Mouse (Mus musculus) lung, embryonic 14.5 days (tissue): Measurements from ENCODE around the gene Qrich2. TPM values are rescaled to one million over a fixed set of nuclear protein-coding genes. Genes with fewer than 3 reads are reported as not detected.

Experiments
- ATAC-seq: fragments of 200-750 bp; cut with Nextera tagmentation; 2 replicates; pipeline ENCODE4 v1.8.0; 2017; ENCODE audit warnings: mild to moderate bottlenecking, moderate TSS enrichment, moderate library complexity; ENCODE audit not compliant: insufficient read depth
- DNase-seq: peaks from one replicate; pipeline ENCODE4 v3.0.0-alpha.2; 2015
- H3K27ac ChIP-seq: fragments of 300-500 bp; sonication (generic); 2 replicates; pipeline ENCODE4 v1.5.1; 2014; ENCODE audit warnings: low read depth, mild to moderate bottlenecking, moderate library complexity
- H3K27me3 ChIP-seq: fragments of 300-500 bp; sonication (generic); 2 replicates; pipeline ENCODE4 v1.6.1; 2014; ENCODE audit warnings: low read length, control low read depth; ENCODE audit not compliant: insufficient read depth
- H3K36me3 ChIP-seq: fragments of 300-500 bp; sonication (generic); 2 replicates; pipeline ENCODE4 v1.6.1; 2014; ENCODE audit warnings: control low read depth; ENCODE audit not compliant: insufficient read depth
- H3K4me1 ChIP-seq: fragments of 300-500 bp; sonication (generic); 2 replicates; pipeline ENCODE4 v1.6.1; 2014; ENCODE audit warnings: antibody characterized with exemption, control low read depth; ENCODE audit not compliant: insufficient read depth
- H3K4me2 ChIP-seq: fragments of 300-500 bp; sonication (generic); 2 replicates; pipeline ENCODE4 v1.6.1; 2014; ENCODE audit warnings: mild to moderate bottlenecking
- H3K4me3 ChIP-seq: fragments of 300-500 bp; sonication (generic); 2 replicates; pipeline ENCODE4 v1.5.1; 2014; ENCODE audit warnings: low read depth, low read length
- H3K9ac ChIP-seq: fragments of 300-500 bp; sonication (generic); 2 replicates; pipeline ENCODE4 v1.6.1; 2014
- H3K9me3 ChIP-seq: fragments of 300-500 bp; sonication (generic); 2 replicates; pipeline ENCODE4 v1.6.1; 2016; ENCODE audit warnings: low read depth, low read length, control low read depth
- CTCF ChIP-seq: IDR thresholded peaks from 2 replicates; pipeline ENCODE4 v1.5.1; 2016; ENCODE audit warnings: antibody characterized with exemption, low read depth
- WGBS: fragments of 180-500 bp; shearing (Covaris S2); extraction: QIAGEN DNeasy Blood & Tissue Kit; methylation state at CpG from one replicate; pipeline ENCODE4 v1.1.7; 2014; 5-methylcytosine and 5-hydroxymethylcytosine counted together
- polyA plus RNA-seq: library from polyadenylated mRNA; unstranded; fragments of >200 nt; fragmentation: Nextera tagmentation; extraction: Ambion mirVana; gene quantifications from 2 replicates; pipeline ENCODE4 v1.2.1, GENCODE M21; 2014

Qrich2 gene
- 0.45 TPM in 1 of 2 replicates, not detected in the other for polyA plus RNA-seq

DNA sequence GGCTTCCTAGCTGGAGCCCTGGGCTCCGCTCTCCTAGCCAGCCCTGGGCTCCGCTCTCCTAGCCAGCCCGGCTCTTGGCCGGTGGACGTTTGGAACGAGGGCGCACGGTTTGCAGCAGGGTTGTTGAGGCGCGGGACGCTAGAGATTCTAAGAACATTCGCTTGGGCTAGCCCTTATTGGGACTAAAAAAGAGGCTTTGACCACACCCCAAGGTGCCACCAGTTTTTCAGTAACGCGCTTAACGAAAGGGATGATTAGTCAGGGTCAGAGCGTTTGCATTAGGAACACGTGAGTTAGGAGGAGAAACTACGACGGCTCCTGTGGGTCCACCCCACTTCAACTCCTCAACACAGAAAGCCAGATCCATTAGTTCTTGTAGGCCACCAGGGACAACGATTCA lies at the start of gene Qrich2:
Gene Qrich2, minus strand, starts transcription at position 101 of the 400 bp plus-strand sequence.
- H3K4me3 ChIP-seq, result no peak within 1 kb of the TSS
- H3K9me3 ChIP-seq, result no peaks in the 10 kb centered on the region
- no peak for TF ChIP-seq CTCF
- DNase-seq, result no peak
- H3K4me1 ChIP-seq, result no peaks in the 10 kb centered on the region
- WGBS, result 53% methylated on average over 20 of the region's 20 CpGs
- H3K9ac ChIP-seq, result no peak within 1 kb of the TSS
- no peak for ATAC-seq
- H3K27me3 ChIP-seq, result no peaks in the 10 kb centered on the region
- H3K4me2 ChIP-seq, result no peak within 1 kb of the TSS
- peaks cover 15% of the 10 kb centered on the region for H3K36me3 ChIP-seq
- H3K27ac ChIP-seq, result no peak within 1 kb of the TSS

DNA sequence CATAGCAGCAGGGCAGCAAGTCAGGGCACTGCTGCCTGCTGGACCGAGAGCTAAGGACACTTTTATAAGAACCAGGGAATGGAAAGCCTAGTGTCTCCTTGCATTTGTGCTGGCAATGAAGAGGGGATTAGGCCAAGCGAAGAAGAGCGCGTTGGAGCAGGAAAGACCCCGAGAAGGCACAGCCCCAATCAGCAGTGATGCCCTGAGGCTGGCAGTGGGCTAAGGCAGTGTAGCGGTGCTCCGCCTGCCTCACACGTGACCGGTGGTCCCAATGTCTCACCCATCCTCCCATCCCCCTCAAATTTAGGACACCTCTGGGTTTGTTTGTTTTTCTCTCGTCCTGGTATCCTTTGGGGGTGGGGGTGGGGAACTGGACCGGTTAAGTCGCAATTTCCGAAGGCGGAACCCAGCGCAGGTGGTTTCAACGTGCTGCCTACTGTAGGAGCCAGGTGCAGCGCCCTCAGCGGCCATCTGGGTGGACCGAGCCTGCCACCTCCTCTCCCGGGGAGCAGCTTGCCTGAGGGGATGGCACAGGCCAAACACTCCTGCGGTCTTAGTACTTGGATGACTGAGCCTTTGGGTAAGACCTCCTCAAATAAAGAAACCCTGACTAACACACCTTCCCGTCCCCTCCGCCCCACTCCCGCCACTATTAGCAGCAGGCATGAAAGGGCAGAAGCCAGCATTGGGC lies 49.4 kb upstream of the Qrich2 start:
- 19% methylated on average over 24 of the region's 24 CpGs for WGBS
- TF ChIP-seq CTCF, result no peak
- ATAC-seq (no peak), DNase-seq (no peak)
- Histone ChIP-seq H3K4me1 (no peaks in the 10 kb centered on the region), H3K9ac (no peak overlapping the region), H3K4me3 (no peak overlapping the region), H3K27ac (no peak overlapping the region), H3K27me3 (no peaks in the 10 kb centered on the region), H3K9me3 (no peaks in the 10 kb centered on the region), H3K4me2 (peak overlapping the region; percentile 18; the same call in 1 of the 2 replicates), H3K36me3 (no peaks in the 10 kb centered on the region)

DNA sequence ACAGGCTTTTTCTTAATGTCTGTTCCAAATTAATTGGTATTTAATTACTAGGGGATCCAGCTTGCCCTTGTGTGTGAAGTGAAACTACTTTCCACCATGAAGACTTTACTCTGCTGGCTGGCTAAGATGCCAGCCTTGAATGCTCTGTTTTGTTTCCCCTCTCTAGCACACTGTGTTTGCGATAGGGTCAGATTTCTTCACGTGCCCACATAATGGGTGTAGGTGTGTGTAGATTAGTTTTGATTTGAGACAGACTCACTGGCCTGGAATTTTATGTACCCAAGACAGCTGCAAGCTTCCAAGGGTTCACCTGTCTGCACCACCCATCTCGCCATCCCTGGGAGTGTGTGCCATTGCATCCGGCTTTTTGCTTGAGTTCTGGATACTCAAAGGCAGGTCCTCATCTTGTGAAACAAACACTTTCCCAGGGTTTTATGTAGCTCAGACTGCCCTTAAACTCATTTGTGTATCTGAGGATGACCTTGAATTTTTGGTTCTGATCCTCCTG lies 47.5 kb upstream of the Qrich2 start:
- no peak; the same call in 1 of the 2 replicates for ATAC-seq
- no peaks in the 10 kb centered on the region for H3K9me3 ChIP-seq
- no peak overlapping the region for H3K9ac ChIP-seq
- H3K27ac ChIP-seq, result no peak overlapping the region
- H3K27me3 ChIP-seq, result no peaks in the 10 kb centered on the region
- no peak for DNase-seq
- 55% methylated on average over 4 of the region's 4 CpGs for WGBS
- no peak overlapping the region for H3K4me3 ChIP-seq
- TF ChIP-seq CTCF, result no peak
- no peaks in the 10 kb centered on the region for H3K36me3 ChIP-seq
- no peak overlapping the region for H3K4me2 ChIP-seq
- H3K4me1 ChIP-seq, result no peaks in the 10 kb centered on the region

DNA sequence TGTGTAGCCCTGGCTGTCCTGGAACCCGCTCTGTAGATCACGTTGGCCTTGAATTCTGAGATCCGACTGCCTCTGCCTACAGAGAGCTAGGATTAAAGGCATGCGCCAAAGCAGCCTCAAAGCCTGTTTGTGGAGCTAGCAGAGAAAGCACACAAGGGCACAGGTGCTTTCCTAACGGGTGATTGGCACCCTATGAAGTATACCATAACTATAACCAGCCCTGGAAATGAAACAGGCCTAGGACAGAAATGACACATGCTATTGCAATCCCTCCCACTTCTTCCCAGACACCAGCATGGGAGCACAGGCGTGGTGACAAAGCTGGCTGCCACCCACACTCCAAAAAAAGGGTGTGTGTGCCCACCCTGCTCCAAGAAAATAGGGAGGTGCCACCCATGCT lies 46.9 kb upstream of the Qrich2 start:
- Histone ChIP-seq H3K36me3 (no peaks in the 10 kb centered on the region), H3K27me3 (no peaks in the 10 kb centered on the region), H3K27ac (no peak overlapping the region), H3K4me1 (no peaks in the 10 kb centered on the region), H3K4me3 (no peak overlapping the region), H3K9ac (no peak overlapping the region), H3K9me3 (no peaks in the 10 kb centered on the region), H3K4me2 (no peak overlapping the region)
- ATAC-seq (no peak), DNase-seq (no peak)
- no peak for TF ChIP-seq CTCF
- WGBS, result 78% methylated on average over 6 of the region's 6 CpGs

DNA sequence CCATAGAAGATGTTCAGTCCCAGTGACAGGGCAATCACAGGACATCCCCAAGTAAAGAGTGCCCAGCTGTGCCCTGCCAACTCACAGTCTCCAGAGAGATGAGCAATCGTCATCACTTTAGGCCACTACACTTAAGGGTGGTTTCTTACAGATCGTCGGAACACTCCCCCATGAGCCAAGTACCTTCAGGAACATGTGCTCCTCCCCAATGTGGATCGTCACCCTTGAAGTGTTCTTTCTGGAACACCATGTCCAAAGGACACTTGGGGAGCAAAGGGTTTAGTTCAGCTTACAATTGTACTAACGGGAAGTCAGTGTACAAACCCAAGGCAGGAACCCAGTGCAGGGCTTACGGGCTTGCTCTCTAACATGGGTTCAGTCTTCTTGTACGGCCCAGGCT lies 46.1 kb upstream of the Qrich2 start:
- TF ChIP-seq CTCF, result no peak
- ATAC-seq, result no peak
- Histone ChIP-seq H3K27me3 (no peaks in the 10 kb centered on the region), H3K4me3 (no peak overlapping the region), H3K36me3 (no peaks in the 10 kb centered on the region), H3K9ac (no peak overlapping the region), H3K4me1 (no peaks in the 10 kb centered on the region), H3K4me2 (no peak overlapping the region), H3K27ac (no peak overlapping the region), H3K9me3 (no peaks in the 10 kb centered on the region)
- no peak for DNase-seq
- 91% methylated on average over 7 of the region's 7 CpGs for WGBS

DNA sequence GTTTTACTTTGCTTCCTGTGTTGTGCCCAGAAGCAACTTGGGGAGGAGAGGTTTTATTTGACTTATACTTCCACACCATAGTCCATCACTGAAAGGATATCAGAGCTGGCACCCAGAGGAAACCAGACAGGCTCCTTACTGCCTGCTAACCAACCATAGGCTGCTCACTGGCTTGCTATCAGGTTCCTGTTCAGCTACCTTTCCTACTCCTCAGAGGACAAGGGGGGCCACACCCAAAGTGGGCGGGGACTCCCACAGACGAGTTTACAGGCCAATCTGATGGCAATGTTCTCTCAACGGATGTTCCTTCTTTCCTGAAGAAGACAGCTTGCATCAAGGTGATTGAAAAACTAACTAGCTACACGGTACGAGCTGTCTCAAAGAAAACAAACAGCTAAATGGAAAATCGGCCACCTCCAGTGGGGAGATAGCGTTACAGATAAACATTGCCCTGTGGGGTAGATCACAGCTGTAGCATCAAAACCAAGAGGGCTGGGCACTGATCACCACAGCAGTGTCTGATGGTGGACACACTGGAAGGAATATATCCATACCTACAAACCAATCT lies 45.3 kb upstream of the Qrich2 start:
- WGBS, result 39% methylated on average over 7 of the region's 7 CpGs
- no peak overlapping the region for H3K4me3 ChIP-seq
- no peaks in the 10 kb centered on the region for H3K27me3 ChIP-seq
- no peaks in the 10 kb centered on the region for H3K4me1 ChIP-seq
- H3K27ac ChIP-seq, result no peak overlapping the region
- H3K9ac ChIP-seq, result no peak overlapping the region
- H3K4me2 ChIP-seq, result no peak overlapping the region
- TF ChIP-seq CTCF, result no peak
- no peaks in the 10 kb centered on the region for H3K9me3 ChIP-seq
- ATAC-seq (no peak), DNase-seq (no peak)
- H3K36me3 ChIP-seq, result no peaks in the 10 kb centered on the region

DNA sequence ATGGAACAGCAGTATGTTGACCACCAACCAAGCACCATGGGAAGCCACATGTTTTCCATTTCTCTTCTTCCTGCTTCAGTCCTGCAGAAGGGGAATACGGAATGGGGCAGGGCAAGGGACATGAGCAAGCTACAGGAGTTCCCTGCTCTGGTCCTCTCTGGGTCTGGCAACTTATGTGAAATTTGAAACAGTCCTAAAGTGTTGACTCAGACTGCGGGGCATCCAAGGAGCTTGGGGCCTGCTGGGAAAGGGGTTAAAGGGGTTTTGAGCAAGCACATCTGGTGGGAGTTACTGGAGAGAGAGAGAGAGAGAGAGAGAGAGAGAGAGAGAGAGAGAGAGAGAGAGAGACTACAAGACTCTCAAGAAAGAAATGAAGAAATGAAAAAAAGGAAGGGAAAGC lies 42.6 kb upstream of the Qrich2 start:
- no peak for DNase-seq
- no peak for ATAC-seq
- 32% methylated on average over 2 of the region's 2 CpGs for WGBS

More for the DNA sequence above, 42.6 kb upstream of the Qrich2 start:
- Histone ChIP-seq H3K27me3 (no peaks in the 10 kb centered on the region), H3K4me2 (no peak overlapping the region), H3K27ac (no peak overlapping the region), H3K4me1 (no peaks in the 10 kb centered on the region), H3K4me3 (no peak overlapping the region), H3K9ac (no peak overlapping the region), H3K9me3 (no peaks in the 10 kb centered on the region), H3K36me3 (no peaks in the 10 kb centered on the region)
- no peak for TF ChIP-seq CTCF
